Comparison of ENCODE assay signal across 11 mouse cellular contexts in genomic region chr4:147343042-147343908, GRCm38 (mm10). TPM values are rescaled to one million over a fixed set of nuclear protein-coding genes. Genes with fewer than 3 reads are reported as not detected.
DNase-seq lines count a peak whose midpoint lies in the region; ATAC-seq and TF ChIP-seq lines count a peak whose summit lies in the region.
"Not testable (repeated sequence)": the region's sequence is repeated elsewhere in the genome, so short reads cannot be mapped to it uniquely, and the experiment has no call there.
"Had no signal": no experiment of that assay in that cellular context is flagged by ENCODE, and none has a peak within 500 bp of the region (broad histone marks: within the 10 kb centered on the region; RNA-seq: fewer than 3 reads in every experiment).

No protein-coding gene starts in this region.

- H3K4me1 ChIP-seq in kidney, adult 2 months (ENCODE audit: control insufficient read depth, insufficient read depth, low read length); liver, embryonic 14.5 days (replicated peaks; ENCODE audit: control insufficient read depth in 2 of 2, insufficient read depth in 2 of 2, low read length in 1 of 2); midbrain, embryonic 11.5 days (ENCODE audit: control insufficient read depth, insufficient read depth, low read length); stomach, embryonic 14.5 days (ENCODE audit: control insufficient read depth, insufficient read depth, low read length): not testable (repeated sequence)

- TF ChIP-seq CTCF in gastrocnemius, adult 2 months (IDR thresholded peaks at IDR 0.05); kidney, adult 2 months (conservative IDR thresholded peaks at IDR 0.05; ENCODE audit: insufficient read depth, insufficient read length, low read depth, low read length); liver, embryonic 14.5 days (IDR thresholded peaks at IDR 0.05; ENCODE audit: low read depth): not testable (repeated sequence)

- H3K9ac ChIP-seq in liver, embryonic 14.5 days (replicated peaks); midbrain, embryonic 11.5 days (ENCODE audit: low read length); stomach, embryonic 14.5 days (replicated peaks; ENCODE audit: low read depth, low read length): not testable (repeated sequence)

- H3K27ac ChIP-seq in gastrocnemius, adult 2 months; kidney, adult 2 months (ENCODE audit: insufficient read depth, low read depth, low read length); liver, embryonic 14.5 days; midbrain, embryonic 11.5 days (ENCODE audit: low read depth, low read length); stomach, embryonic 14.5 days (ENCODE audit: low read length): not testable (repeated sequence)

- peaks cover 19% of the 10 kb centered on the region for H3K9me3 ChIP-seq in liver, embryonic 14.5 days (ENCODE audit: control insufficient read depth, low read length)
- H3K9me3 ChIP-seq in midbrain, embryonic 11.5 days (ENCODE audit: control insufficient read depth, low read length): peaks cover 30% of the 10 kb centered on the region
- peaks cover 41% of the 10 kb centered on the region for H3K9me3 ChIP-seq in stomach, embryonic 14.5 days (ENCODE audit: control insufficient read depth, low read depth, low read length)

- TF ChIP-seq EP300 in liver, embryonic 14.5 days (IDR thresholded peaks at IDR 0.05; ENCODE audit: low read depth): not testable (repeated sequence)

- 72% methylated on average over 6 of the region's 6 CpGs for WGBS in kidney, adult 2 months
- 60% methylated on average over 6 of the region's 6 CpGs for WGBS in liver, embryonic 14.5 days (ENCODE audit: insufficient replicate concordance)
- 75% methylated on average over 6 of the region's 6 CpGs for WGBS in midbrain, embryonic 11.5 days
- WGBS in stomach, embryonic 14.5 days: 80% methylated on average over 6 of the region's 6 CpGs

- peak; percentile 49 for ATAC-seq in CD4-positive, CD25-positive, alpha-beta regulatory T cell, adult 4 months
- ATAC-seq in hematopoietic stem cell, adult 5-6 weeks (replicated peaks in 1 of 2; ENCODE audit: insufficient read depth in 1 of 2, low FRiP score in 2 of 2, low TSS enrichment in 1 of 2, low read depth in 1 of 2, poor library complexity in 2 of 2, severe bottlenecking in 2 of 2): peak; percentile 66 to 81
- peak; percentile 72 for ATAC-seq in liver, embryonic 14.5 days (ENCODE audit: insufficient read depth)
- ATAC-seq in midbrain, embryonic 11.5 days (ENCODE audit: low FRiP score): peak; percentile 91
- peak; percentile 89 for ATAC-seq in stomach, embryonic 14.5 days (ENCODE audit: insufficient number of reproducible peaks, insufficient read depth, low FRiP score, low read depth)

- H3K36me3 ChIP-seq in kidney, adult 2 months (ENCODE audit: control insufficient read depth, insufficient read depth, low read length); liver, embryonic 14.5 days (replicated peaks; ENCODE audit: control insufficient read depth, insufficient read depth, low read depth); midbrain, embryonic 11.5 days (ENCODE audit: control insufficient read depth, insufficient read depth, low read length); stomach, embryonic 14.5 days (ENCODE audit: control insufficient read depth, insufficient read depth, low read length): not testable (repeated sequence)

- not testable (repeated sequence) for H3K27me3 ChIP-seq in kidney, adult 2 months (replicated peaks; ENCODE audit: control insufficient read depth, insufficient read depth, low read length); liver, embryonic 14.5 days (ENCODE audit: control insufficient read depth, insufficient read depth, low read length); midbrain, embryonic 11.5 days (ENCODE audit: control insufficient read depth, insufficient read depth, low read length); stomach, embryonic 14.5 days (ENCODE audit: control insufficient read depth, insufficient read depth, low read length)

- not testable (repeated sequence) for H3K4me3 ChIP-seq in gastrocnemius, adult 2 months; kidney, adult 2 months (ENCODE audit: insufficient read depth, low read depth, low read length); liver, embryonic 14.5 days (ENCODE audit: insufficient read depth in 1 of 2, low read depth in 2 of 2, low read length in 2 of 2); midbrain, embryonic 11.5 days (ENCODE audit: low read depth, low read length); stomach, embryonic 14.5 days (ENCODE audit: low read depth, low read length)

- not testable (repeated sequence) for TF ChIP-seq POLR2A in kidney, adult 2 months (IDR thresholded peaks at IDR 0.05; ENCODE audit: low read depth, low read length)

- not testable (repeated sequence) for H3K4me2 ChIP-seq in liver, embryonic 14.5 days (ENCODE audit: low read depth); midbrain, embryonic 11.5 days; stomach, embryonic 14.5 days (replicated peaks; ENCODE audit: low read depth, low read length)

- intact Hi-C loops in gastrocnemius, adult 2 months (cut with DNase I): not testable (repeated sequence)

- DNase-seq in embryo, embryonic 10.5 days (ENCODE audit: low spot score): peak; percentile 2
- peak; percentile 40 for DNase-seq in gastrocnemius, adult 2 months
- peak; percentile 31 for DNase-seq in kidney, adult 2 months
- DNase-seq in liver, embryonic 14.5 days (ENCODE audit: low read depth in 3 of 3, low spot score in 3 of 3): not testable (repeated sequence)
- peak; percentile 83 for DNase-seq in midbrain, embryonic 11.5 days (ENCODE audit: low spot score, missing footprints)

RNA-seq across cellular contexts. Expression of gene Zfp978, which starts 17.8 kb away (rescaled TPM):
- not detected for polyA plus RNA-seq in CD4-positive, CD25-positive, alpha-beta regulatory T cell, adult 4 months (2017; shearing (Covaris generic))
- not detected for total RNA-seq in gastrocnemius, adult 2 months (2021)
- not detected in 2 replicates for total RNA-seq in hematopoietic stem cell, adult 5-6 weeks (2017)
- not detected in 2 replicates for polyA plus RNA-seq in kidney, adult 2 months (2012; rRNA removed)
- polyA plus RNA-seq in liver, embryonic 14.5 days (2012; rRNA removed): 0.04 TPM in 1 of 2 replicates, not detected in the other
- polyA plus RNA-seq in liver, embryonic 14.5 days (2014; fragmentation: Nextera tagmentation; extraction: Ambion mirVana): 0.18 TPM in 1 of 2 replicates, not detected in the other
- polyA plus RNA-seq in midbrain, embryonic 11.5 days (2014; fragmentation: Nextera tagmentation; extraction: Ambion mirVana): 0.23 and 0.29 TPM in 2 replicates
- polyA plus RNA-seq in stomach, embryonic 14.5 days (2014; fragmentation: Nextera tagmentation; extraction: Ambion mirVana): 0.26 TPM in 1 of 2 replicates, not detected in the other
- polyA plus RNA-seq: forebrain, embryonic 16.5 days; large intestine, adult 2 months; urinary bladder, adult 2 months had no signal

RNA-seq across cellular contexts. Expression of gene Zfp988, which starts 37.8 kb away (rescaled TPM):
- 1 to 10 TPM in 1 of 2 experiments, under 1 TPM in 1; 0.61 to 1.1 TPM for polyA plus RNA-seq in CD4-positive, CD25-positive, alpha-beta regulatory T cell, adult 4 months (2017; shearing (Covaris generic))
- not detected for total RNA-seq in gastrocnemius, adult 2 months (2021)
- 0.31 and 0.45 TPM in 2 replicates for total RNA-seq in hematopoietic stem cell, adult 5-6 weeks (2017)
- not detected in 2 replicates for polyA plus RNA-seq in kidney, adult 2 months (2012; rRNA removed)
- not detected in 2 replicates for polyA plus RNA-seq in liver, embryonic 14.5 days (2012; rRNA removed)
- polyA plus RNA-seq in liver, embryonic 14.5 days (2014; fragmentation: Nextera tagmentation; extraction: Ambion mirVana): 0.14 TPM in 1 of 2 replicates, not detected in the other
- 0.10 TPM in 1 of 2 replicates, not detected in the other for polyA plus RNA-seq in midbrain, embryonic 11.5 days (2014; fragmentation: Nextera tagmentation; extraction: Ambion mirVana)
- polyA plus RNA-seq in stomach, embryonic 14.5 days (2014; fragmentation: Nextera tagmentation; extraction: Ambion mirVana): 0.21 and 0.22 TPM in 2 replicates
- polyA plus RNA-seq: forebrain, embryonic 16.5 days; large intestine, adult 2 months had no signal
